Mouse (Mus musculus): Measurements from ENCODE around the gene Dhcr24.
A peak's percentile ranks its signal among the peaks of the same experiment; 100 is the strongest.

Gene Dhcr24

DNA sequence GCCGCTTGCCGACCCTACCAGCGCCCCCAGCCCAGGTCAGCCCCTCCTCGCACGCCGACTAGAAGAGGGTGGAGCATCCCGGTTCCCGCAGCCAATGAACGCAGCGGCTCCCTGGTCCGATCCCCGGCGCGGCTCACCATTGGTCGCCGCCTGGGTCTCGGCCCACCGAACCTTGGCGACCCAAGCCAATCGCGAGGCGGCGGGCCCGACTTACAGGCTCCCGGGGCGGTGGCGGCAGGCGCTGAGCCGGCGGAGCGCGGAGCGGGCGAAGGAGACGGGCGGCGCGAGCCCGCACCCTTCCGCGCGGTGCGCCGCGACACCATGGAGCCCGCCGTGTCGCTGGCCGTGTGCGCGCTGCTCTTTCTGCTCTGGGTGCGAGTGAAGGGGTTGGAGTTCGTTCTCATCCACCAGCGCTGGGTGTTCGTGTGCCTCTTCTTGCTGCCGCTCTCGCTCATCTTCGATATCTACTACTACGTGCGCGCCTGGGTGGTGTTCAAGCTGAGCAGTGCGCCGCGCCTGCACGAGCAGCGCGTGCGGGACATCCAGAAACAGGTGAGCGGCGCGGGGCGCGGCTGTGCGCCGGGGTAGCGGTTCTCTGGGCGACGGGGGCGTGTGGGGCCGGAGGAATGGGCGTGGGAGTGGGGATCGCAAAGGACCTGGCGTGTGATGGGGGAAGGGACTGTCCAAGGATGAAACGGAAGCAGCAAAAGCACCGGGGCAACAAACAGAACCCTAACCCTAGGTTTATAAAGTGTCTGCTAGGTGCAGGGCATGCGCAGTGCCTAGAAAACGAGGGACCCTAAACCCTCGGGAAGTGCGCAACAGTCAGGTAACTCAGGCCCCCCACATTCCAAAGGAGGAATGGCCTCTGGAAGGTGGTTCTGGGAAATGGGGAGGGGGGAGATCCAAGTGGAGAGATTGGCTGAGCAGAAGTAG is at the start of gene Dhcr24:
Gene Dhcr24 (plus strand): TSS at position 193 of the 936 bp plus-strand sequence.
- DNase-seq, result peak; percentile 88

DNA sequence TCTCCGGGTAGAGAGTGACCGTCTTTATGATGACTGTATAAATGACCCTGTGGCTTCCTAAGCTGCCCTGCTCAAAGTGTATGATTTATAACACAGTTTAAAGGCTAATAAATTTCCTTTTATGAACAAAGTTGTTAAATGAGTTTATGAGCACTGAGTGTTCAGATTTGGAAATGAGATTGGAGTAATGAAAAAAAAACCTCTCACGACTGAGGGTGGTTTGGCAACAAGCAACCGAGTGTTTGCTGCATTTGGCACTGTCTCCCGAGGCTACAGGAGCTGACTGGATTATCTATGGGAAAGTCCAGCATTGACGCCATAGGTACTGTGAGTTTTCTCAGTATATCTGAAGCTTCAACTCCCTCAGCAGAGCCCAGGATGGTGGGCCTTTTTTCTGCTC is 46.2 kb upstream of the Dhcr24 start:
- no peak for DNase-seq

DNA sequence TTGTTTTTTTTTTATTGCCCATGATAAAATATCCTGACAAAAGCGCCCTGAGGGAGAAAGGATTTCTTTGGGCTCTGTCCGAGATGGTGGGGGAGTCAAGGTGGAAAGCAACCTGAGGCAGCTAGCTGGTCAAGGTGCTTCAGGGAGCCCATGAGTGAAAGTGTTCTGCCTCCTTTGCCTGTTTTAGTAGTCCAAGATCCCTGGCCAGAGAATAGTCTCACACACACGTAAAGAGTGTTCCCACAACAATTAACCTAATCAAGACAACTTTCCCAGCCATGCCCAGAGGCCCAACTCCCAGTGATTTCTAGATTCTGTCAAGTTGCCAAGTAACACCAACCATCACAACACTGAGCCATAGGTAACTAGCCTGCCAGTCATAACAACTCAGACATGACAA is 38.3 kb upstream of the Dhcr24 start:
- DNase-seq, result no peak

DNA sequence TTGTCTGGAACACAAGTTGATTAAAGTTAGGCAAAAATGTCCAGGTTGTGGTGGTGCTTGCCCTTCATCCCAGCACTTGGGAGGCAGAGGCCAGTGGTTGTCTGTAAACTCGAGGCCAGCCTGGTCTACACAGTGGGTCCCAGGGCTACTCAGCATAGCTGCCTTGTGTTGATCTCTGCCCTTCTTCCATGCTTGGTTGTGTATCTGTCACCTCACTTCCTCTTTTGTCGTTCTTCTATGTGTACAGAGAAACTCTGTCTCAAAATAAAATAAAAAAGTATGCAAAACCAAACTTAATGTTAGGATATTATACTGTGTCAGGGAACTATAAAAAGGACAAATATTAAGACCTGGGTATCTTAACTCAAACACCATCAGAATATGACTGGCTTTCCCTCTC is 36.7 kb upstream of the Dhcr24 start:
- DNase-seq, result no peak

DNA sequence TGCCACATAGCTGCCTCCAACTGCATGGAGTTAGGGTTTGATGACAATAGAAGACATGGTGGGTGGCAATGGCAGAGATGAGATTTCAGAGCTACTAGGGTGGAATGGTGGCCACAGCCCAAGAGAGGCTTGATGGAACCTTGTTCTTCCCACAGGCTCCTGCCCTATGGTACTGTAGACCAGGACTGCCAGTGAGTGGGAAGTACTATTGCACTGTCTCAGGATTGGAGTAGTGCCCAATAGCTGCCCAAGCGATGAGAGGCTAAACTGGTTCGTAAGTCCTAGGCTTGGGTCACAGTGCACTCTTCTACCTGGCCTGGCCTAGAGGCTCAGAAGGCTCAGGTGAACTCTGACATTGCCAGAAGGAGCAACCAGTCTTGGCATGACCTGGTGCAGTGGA is 35.8 kb upstream of the Dhcr24 start:
- no peak for DNase-seq

DNA sequence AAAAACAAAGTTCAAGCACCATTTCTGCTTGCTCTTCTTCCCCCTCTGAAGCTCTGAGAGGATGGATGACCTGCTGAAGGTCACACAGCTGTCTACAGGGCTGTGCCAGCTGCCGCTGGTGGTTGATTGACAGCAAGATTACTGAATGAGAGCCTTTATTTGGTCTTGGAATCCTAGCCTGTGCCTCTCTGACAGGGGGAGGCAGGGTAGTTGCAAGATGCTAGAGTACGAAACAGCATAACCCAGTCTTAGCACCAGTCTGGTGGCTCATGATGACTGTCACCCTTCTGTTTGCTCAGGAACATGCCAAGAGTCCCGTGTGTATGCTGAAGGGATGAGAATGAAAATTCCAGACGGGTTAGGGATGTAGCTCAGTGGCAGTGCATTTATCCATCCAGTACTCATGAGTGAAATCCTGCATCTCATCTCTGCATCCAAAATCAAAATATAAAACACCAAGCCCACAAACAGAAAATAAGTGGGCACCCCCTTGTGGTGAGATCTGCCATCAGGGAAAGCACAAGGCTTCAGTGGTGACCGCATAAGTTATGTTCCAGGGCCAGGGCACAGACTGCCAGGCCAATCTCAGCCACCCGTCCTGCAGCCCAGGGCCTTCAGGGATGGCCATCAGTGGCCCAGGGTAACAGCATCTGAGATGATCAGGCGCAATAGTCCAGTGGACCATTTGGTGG is 32.8 kb upstream of the Dhcr24 start:
- peak; percentile 19 for DNase-seq

DNA sequence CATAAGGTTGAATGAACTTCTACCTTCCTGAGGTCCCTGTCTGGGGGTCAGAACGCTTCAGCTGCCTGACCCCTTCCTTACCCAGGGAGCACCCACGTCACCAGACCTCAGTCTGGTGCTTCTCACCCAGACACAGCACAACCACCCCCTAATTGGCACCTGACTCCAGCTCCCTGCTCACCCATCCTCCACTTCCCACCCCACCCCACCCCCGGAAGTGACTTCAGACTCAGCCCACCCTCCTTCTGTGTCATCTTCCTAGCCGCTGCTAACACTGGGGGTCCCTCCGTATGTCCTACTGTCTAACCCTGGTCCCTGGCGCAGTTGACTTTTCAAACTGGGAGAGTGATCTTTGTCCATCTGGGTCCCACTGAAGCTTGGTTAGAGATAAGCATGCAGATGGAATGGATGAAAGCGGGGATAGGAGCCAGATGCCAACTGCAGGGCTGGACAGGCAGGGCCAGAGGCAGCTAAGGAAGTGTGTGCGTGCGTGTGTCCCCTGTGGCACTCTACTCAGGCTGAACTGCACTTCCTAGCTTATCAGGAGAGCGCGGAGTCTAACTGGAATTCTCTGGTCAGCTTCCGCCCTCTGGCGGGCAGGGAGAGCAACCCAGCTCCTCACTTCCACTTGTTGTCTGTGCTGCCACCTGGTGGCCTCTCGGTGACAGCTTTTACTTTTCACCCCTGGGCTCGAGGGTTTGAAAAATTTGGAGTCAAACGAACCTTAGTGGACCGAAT is 31.3 kb upstream of the Dhcr24 start:
- DNase-seq, result peak; percentile 88

DNA sequence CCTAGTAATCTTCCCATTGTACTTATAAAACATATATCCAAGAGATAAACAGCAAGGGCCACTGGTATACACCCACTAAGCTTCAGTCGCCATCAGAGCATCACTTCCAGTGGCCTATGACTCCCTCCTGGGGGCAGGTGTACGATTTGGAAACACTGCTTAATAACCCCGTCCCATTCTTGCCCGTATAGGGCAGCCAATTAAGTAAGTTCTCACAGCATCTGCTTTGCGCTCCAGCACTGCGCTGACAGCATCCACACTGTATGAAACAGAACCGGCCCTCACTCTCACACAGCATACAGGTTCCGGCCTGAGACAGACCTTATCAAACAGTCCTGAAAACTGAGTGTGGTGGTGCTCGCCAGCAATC is 30.7 kb upstream of the Dhcr24 start:
- DNase-seq, result no peak

DNA sequence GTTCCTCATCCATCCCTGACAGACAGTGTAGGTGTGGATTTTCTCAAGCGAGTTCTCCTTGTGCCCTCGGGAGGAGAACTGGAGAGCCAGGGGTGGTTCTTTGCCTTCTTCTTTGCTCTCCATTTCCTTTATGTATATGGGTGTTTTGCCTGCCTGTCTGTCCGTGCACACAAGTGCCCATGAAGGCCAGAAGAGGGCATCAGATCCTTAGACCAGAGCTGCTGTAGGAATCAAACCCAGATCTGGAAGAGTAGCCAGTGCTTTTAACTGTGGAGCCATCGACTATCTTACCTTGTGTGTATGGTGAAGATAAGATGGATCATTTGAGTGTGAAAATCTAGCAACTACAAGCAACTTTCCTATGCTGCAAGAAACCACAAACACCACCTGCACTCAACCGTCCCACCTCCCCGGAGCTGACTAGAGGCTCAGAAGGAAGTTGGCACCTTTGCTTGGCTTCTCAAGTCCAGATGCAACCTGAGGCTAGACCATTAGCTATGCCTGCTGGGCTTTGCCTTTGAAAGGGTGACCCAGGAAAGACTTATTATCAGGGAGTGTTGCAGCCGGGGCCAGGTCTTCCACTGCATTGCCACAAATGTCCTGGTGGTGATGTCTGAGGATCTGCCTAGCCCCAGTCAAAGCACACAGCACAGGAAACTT is 27.3 kb upstream of the Dhcr24 start:
- no peak for DNase-seq

DNA sequence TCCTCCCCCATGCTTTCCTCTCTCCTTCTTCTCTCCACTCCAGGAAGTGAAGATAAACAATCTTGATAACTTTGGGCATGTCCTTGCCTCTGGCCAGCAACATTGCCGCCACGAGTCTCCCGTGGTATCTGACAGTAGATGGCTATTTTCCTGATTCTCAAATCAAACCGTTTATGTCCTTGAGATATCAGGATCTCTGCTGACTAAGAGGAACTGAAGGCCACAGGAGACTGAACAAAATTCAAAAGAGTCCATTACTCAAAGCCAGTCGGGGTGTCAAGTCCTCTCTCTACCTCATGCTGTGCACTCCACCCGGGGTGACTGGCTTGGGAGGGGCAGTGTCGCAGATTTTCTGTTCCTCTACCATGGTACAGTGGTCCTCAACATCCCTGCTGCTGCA is 26.6 kb upstream of the Dhcr24 start:
- no peak for DNase-seq

DNA sequence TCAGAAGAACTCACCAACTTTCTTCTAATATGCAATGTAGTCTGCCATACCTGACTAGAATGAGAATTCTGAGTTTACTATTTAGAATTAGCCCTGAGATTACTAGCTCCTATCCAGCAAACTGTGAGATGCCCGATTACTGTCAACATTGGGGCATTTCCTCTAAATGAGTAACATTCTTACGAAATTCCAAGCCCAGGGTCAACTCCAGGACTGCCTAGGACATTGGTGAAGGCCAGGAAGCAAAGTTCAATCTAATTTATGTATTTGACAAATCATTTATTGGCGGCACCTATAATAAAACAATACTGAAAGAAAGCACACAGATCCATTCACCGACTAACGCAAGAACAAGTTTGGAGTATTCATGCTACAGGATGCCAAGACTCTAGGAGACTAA is 21.1 kb upstream of the Dhcr24 start:
- DNase-seq, result no peak

DNA sequence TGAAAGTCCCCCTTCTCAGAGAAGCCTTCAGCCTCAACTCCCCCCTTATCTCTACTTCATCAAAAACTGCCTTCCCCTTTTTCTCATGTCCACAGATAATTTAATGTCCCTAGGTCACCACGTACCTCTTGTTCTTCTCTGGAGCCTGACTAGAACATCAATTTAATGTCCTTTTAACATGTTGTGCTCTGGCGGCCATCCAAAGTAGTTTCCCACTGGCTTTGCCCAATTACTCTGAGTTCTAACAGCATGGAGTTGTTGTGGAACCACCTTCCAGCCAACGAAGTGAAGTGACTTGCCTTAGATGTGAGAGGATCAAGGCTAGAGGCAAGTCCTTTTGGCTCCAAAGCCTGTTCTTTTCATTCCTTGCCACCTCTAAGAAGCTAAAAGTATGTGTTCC is 19.3 kb upstream of the Dhcr24 start:
- DNase-seq, result no peak

DNA sequence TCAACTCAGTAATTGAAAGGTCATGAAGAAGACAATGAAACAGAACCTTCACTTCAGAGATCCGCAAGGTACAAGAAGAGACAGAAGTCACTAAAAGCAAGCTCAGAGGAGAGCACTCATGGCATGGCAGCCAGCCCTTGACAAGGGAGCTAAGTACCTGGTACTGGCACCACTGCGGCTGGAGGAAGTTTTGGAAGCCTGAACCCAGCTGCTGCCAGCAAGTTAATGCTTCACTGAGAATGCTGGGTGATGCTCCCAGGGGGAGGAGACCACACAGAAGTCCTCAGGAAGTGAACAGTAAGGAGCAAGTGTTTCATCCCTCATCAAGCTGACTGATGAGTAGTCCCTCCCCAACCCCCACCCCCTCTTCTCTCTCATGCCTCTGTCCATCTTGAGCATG is 18.6 kb upstream of the Dhcr24 start:
- no peak for DNase-seq

DNA sequence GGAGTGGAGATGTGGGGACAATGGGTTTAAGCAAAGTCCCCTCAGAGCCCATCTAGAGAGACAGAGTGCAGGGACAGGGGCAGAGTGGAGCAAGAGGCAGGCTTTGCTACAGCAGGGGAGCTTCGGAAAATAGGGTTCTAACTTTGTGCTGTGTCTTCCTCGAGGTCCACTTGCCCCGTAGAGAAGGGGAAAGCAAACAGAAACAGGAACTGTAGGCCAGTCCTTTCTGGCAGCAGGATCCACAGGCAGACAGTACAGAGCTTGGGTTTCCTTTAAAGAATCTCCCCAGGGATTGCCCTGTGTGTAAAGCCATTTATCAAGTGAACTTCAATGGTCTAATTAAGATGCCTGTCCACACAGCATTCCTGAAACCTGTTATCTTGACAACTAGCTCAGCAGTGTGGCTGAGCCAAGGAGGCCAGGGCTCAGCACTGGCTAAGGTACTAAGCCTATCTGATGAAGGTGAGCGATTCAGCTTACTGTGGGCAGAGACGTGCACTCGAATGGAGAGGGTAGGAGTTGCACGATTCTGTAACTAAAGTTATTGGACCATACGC is 14.9 kb upstream of the Dhcr24 start:
- DNase-seq, result no peak

DNA sequence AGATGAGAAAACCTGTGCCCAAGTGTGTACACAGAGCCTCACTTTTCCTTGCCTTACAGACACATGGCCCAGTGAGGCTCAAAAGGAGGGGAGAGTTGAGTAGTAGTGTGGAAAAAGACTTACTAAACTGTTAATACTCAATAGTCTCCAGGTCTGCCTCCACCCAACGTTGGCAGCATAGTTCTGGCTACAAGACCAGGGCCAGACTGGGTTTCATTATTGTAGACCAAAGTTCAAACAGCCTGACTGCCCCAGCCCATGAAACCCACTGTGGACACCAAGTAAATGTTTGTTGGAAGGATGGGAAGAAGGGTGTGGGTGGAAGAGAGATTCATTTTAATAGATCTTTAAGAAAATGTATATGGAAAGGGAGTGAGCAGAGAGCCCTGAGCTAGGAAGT is 13.9 kb upstream of the Dhcr24 start:
- no peak for DNase-seq

DNA sequence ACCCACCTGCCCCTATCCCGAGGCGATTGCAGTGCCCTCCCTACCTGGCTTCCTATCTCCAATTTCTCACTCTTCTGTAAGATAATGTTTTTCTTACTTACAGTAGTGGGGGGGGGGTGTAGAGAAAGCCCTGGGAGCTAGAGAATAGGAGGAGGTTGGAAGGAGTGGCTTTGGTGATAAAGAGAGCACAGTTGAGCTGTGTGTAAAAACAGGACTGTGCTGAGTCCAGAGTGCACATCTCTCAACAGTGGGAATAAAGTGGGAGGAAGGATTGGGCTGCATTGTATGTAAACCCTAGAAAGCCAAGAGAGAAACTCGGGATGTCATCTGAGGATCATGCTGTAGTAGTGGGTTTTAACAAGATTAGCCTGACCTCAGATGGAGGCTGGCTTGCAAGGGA is 12.7 kb upstream of the Dhcr24 start:
- no peak for DNase-seq

DNA sequence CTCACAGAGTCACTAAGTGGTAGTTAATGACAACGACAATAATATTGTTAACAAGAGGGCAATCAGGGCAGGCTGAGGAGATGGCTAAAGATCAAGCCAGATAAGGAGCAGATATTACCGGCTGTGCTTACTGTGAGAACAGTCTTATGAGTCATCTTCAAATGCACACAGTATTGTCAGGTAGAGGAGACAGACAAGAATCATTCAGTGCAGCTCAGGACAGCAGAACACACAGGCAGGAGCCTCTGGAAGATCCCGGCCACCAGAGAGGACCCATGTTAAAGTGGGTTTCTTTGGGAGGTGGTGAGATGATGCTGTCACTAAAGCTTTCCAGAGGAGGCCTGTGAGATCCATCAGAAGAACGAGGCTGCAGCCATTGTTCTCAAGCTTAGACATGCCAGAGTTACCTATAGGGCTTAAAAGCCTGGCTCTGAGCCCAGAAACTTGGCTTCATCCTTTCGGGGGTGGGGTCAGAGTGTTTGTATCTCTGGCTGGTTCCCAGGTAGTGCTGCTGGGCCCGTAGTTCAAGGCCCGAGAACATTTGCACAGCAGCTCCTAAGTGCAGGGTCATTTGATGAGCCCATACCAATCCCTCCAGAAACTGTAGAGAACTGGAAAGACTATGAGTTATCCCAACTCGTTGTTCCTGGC is 10.2 kb upstream of the Dhcr24 start:
- DNase-seq, result no peak

DNA sequence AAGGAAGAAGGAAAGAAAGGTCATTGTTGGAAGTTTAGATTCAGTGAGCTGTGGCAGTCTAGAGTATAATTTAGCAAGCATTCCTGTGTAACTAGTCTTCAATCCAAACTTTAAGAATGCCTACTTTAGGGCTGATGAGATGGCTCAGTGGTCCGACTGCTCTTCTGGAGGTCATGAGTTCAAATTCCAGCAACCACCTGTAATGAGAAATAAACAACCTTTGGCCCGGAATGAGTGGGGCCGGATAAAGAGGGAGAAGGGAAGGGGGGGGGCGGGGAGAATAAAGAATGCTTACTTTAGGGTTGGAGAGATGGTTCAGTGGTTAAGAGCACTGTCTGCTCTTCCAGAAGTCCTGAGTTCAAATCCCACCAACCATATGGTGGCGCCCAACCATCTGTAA is 3.6 kb upstream of the Dhcr24 start:
- no peak for DNase-seq

DNA sequence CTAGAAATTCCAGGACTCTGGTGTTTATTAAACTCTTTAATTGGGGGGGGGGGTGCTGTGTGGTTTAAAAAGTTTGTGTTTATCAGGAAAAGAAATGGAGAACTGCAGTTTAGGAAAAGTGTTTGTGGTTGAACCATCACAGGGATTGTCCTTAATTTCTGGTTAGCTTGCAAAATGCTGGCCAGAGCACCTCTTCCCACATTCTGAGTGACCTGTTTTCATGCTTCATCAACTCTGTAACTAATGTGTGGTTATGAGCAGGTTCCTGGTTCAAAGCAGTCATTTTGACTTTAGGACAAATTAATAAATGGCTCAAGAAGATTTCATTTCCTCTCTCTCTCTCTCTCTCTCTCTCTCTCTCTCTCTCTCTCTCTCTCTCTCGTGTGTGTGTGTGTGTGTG is 2.9 kb upstream of the Dhcr24 start:
- no peak for DNase-seq

DNA sequence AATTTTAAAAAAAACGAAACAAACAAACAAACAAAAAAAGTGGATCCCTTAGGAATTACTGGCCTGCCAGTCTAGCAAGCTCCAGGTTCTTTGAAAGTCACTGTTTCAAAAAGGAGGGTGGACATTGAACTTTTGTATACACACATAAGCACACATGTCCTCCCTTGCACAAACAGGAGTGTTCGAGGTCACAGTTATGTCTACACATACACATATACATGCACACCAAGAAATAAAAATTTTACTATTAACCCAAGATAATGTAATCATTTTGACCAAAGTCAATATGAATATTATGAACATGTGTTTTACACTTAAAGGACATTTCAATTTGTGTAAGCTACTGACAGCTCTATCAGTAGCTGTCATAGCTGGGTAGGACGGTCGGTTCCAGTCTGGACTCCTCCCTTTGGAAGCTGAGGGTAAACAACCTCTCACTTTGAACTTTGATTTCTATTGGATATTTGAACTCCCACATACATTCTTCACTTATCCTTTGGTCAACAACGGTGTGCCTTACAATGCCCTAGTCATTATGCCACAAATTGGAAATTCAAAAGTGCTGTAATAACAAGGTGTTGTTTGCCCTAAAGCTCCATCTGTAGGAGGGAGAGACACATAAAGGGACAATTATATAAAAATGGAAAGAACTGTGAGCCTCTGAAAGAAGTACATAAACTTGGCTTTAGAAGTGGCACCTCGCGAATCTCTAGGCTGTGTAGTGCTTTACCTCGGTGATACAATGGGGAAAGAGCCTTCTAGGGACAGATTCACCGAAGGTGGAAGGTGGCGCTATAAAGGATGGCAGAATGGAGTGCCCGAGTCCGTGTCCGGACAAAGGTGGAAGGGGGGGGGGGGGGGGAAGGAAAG is 1.3 kb upstream of the Dhcr24 start:
- peak; percentile 30 for DNase-seq

DNA sequence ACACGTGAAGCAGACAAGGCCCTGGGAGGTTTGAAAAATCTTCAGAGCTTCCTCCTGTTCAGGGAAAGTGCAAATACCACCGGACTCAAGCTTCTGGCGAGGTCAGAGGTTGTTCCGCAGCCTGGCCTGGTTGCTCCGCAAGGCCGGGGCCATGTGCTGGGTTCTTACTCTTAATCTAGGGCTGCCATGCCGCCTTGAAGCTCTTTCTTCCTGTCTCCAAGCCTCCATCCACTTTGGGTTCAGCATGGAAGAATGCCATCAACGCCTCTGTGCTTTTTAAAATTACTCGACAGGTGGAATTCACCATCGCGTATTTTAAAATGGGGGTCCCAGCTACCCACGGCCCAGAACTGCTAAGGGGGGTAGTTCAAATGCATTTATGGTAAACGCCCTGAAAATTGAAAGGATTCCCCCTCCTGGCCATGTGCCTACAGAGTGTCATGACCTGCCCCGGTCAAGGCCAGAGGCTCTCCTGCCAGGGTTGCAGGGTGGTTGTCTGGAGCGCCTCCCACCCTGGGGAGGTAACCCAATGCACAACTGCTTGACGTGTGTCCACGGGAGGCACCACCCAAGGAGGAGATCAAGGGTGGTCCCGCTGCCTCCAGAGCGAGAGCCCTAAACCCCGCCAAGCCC is 509 bp upstream of the Dhcr24 start:
- no peak for DNase-seq

All from cerebellum, adult 8-10 months (tissue).